Mouse (Mus musculus): Measurements from ENCODE around the gene Opn3. TPM values are rescaled to one million over a fixed set of nuclear protein-coding genes. Genes with fewer than 3 reads are reported as not detected.

Opn3 gene
- polyA plus RNA-seq, 1 experiment from 2014 or later, result 11.5 TPM

DNA sequence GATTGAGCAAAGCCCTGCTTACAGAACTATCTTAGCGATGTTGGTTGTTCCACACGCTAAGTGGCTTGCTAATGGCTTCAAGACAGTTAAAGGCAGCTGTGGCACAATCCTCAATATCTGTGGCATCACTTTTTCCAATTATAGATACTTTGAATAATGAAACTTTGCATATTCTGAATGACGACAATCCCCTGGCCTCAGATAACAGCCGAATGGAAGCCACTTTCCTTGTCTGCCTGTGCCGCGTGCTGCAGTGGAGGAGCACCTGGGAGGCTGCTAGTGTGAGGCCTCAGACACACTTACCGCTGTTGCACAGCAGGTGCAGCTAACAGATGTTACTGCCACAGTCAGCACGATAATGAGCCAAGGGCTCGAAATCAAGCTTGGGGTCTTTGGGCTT, 77.6 kb downstream of the Opn3 start:
- no peak overlapping the region for H3K4me3 ChIP-seq
- no peak overlapping the region for H3K27ac ChIP-seq
- DNase-seq (ENCODE audit: low spot score), result no peak
- WGBS, result 95% methylated on average over 9 of the region's 9 CpGs
- peaks cover 95% of the 10 kb centered on the region for H3K36me3 ChIP-seq
- H3K9me3 ChIP-seq (replicated peaks), result no peaks in the 10 kb centered on the region
- no peaks in the 10 kb centered on the region for H3K4me1 ChIP-seq
- no peaks in the 10 kb centered on the region for H3K27me3 ChIP-seq (ENCODE audit: low read depth, poor library complexity, severe bottlenecking)

Other genes with a start within 250 kb of the Opn3 start
- gene Rgs7, start 200.3 kb downstream of the Opn3 start, polyA plus RNA-seq (2016; fragmentation: Nextera tagmentation; extraction: Ambion mirVana), result 0.06 TPM in 1 of 2 replicates, not detected in the other
- 0.15 TPM in 1 of 2 replicates, not detected in the other for gene Kmo, start 72.4 kb downstream of the Opn3 start, polyA plus RNA-seq (2016; fragmentation: Nextera tagmentation; extraction: Ambion mirVana)
- 117 and 135 TPM in 2 replicates for gene Fh1, start 67.1 kb downstream of the Opn3 start, polyA plus RNA-seq (2016; fragmentation: Nextera tagmentation; extraction: Ambion mirVana)
- 3.5 and 4.2 TPM in 2 replicates for gene Chml, start 125 bp upstream of the Opn3 start, polyA plus RNA-seq (2016; fragmentation: Nextera tagmentation; extraction: Ambion mirVana)
- gene Wdr64, start 5.8 kb upstream of the Opn3 start, polyA plus RNA-seq (2016; fragmentation: Nextera tagmentation; extraction: Ambion mirVana), result not detected in 2 replicates
- 149 and 160 TPM in 2 replicates for gene Exo1, start 187.8 kb upstream of the Opn3 start, polyA plus RNA-seq (2016; fragmentation: Nextera tagmentation; extraction: Ambion mirVana)
- gene Gm38100, start 227.6 kb upstream of the Opn3 start, polyA plus RNA-seq (2016; fragmentation: Nextera tagmentation; extraction: Ambion mirVana), result 0.18 TPM in 1 of 2 replicates, not detected in the other